Mouse (Mus musculus) hindbrain, embryonic 15.5 days (tissue): Measurements from ENCODE around the gene Snap29. TPM values are rescaled to one million over a fixed set of nuclear protein-coding genes. Genes with fewer than 3 reads are reported as not detected.

Experiments used
- ATAC-seq: fragments of 200-750 bp; cut with Nextera tagmentation; 2 replicates; pipeline ENCODE4 v1.8.0; 2017; ENCODE audit warnings: low read depth, moderate number of reproducible peaks, moderate TSS enrichment; ENCODE audit not compliant: low FRiP score
- H3K27ac ChIP-seq: fragments of 300-500 bp; sonication (generic); replicated peaks from 2 replicates; pipeline ENCODE4 v1.5.1; 2015; ENCODE audit warnings: mild to moderate bottlenecking, inconsistent platforms
- H3K27me3 ChIP-seq: fragments of 300-500 bp; sonication (generic); 2 replicates; pipeline ENCODE4 v1.6.1; 2015; ENCODE audit warnings: control low read depth, inconsistent platforms
- H3K36me3 ChIP-seq: fragments of 300-500 bp; sonication (generic); 2 replicates; pipeline ENCODE4 v1.6.1; 2015; ENCODE audit warnings: control low read depth, inconsistent platforms
- H3K4me1 ChIP-seq: fragments of 300-500 bp; sonication (generic); replicated peaks from 2 replicates; pipeline ENCODE4 v1.6.1; 2015; ENCODE audit warnings: control low read depth, inconsistent platforms
- H3K4me2 ChIP-seq: fragments of 300-500 bp; sonication (generic); 2 replicates; pipeline ENCODE4 v1.6.1; 2015; ENCODE audit warnings: moderate library complexity, mild to moderate bottlenecking, inconsistent platforms
- H3K4me3 ChIP-seq: fragments of 300-500 bp; sonication (generic); 2 replicates; pipeline ENCODE4 v1.5.1; 2015; ENCODE audit warnings: mild to moderate bottlenecking, inconsistent platforms
- H3K9ac ChIP-seq: fragments of 300-500 bp; sonication (generic); 2 replicates; pipeline ENCODE4 v1.6.1; 2015; ENCODE audit warnings: inconsistent platforms
- H3K9me3 ChIP-seq: fragments of 300-500 bp; sonication (generic); 2 replicates; pipeline ENCODE4 v1.6.1; 2016; ENCODE audit warnings: control low read depth, inconsistent platforms
- WGBS: fragments of 180-500 bp; shearing (Covaris S2); methylation state at CpG from one replicate; pipeline ENCODE4 v1.1.7; 2015; 5-methylcytosine and 5-hydroxymethylcytosine counted together
- polyA plus RNA-seq: library from polyadenylated mRNA; unstranded; fragments of >200 nt; fragmentation: Nextera tagmentation; extraction: Ambion mirVana; gene quantifications from 2 replicates; pipeline ENCODE4 v1.2.1, GENCODE M21; 2015

Snap29 gene
- polyA plus RNA-seq, 1 experiment from 2014 or later, result 22.4 TPM

- WGBS, result 82% methylated on average over 4 of the region's 4 CpGs
- H3K9ac ChIP-seq, result no peak overlapping the region
- no peak overlapping the region for H3K27ac ChIP-seq
- no peak overlapping the region for H3K4me2 ChIP-seq
- ATAC-seq, result no peak
- peaks cover 7% of the 10 kb centered on the region; the same call in 1 of the 2 replicates for H3K36me3 ChIP-seq
- H3K9me3 ChIP-seq, result no peaks in the 10 kb centered on the region
- no peaks in the 10 kb centered on the region for H3K27me3 ChIP-seq
- peaks cover 9% of the 10 kb centered on the region for H3K4me1 ChIP-seq
- no peak overlapping the region for H3K4me3 ChIP-seq
Observed at GRCm38 (mm10) chr16:17478331-17478943, 72.7 kb downstream of the Snap29 start.

Other genes with a start within 250 kb of the Snap29 start
- gene Ube2l3, start 203.3 kb upstream of the Snap29 start, polyA plus RNA-seq, result 281 and 286 TPM in 2 replicates
- 1.8 and 1.9 TPM in 2 replicates for gene Rimbp3, start 197.4 kb upstream of the Snap29 start, polyA plus RNA-seq
- 7.3 and 7.5 TPM in 2 replicates for gene Hic2, start 172.4 kb upstream of the Snap29 start, polyA plus RNA-seq
- gene Tmem191c, start 129.9 kb upstream of the Snap29 start, polyA plus RNA-seq, result 75.2 and 81.9 TPM in 2 replicates
- gene Serpind1, start 74.6 kb upstream of the Snap29 start, polyA plus RNA-seq, result 3.6 and 4.4 TPM in 2 replicates
- 64.0 and 69.7 TPM in 2 replicates for gene Pi4ka, start 328 bp downstream of the Snap29 start, polyA plus RNA-seq
- gene Crkl, start 46.0 kb downstream of the Snap29 start, polyA plus RNA-seq, result 79.6 and 85.2 TPM in 2 replicates
- 11.7 and 13.3 TPM in 2 replicates for gene Aifm3, start 83.6 kb downstream of the Snap29 start, polyA plus RNA-seq
- 134 and 136 TPM in 2 replicates for gene Lztr1, start 102.7 kb downstream of the Snap29 start, polyA plus RNA-seq
- gene Thap7, start 125.2 kb downstream of the Snap29 start, polyA plus RNA-seq, result 61.8 and 64.5 TPM in 2 replicates
- gene Lrrc74b, start 155.3 kb downstream of the Snap29 start, polyA plus RNA-seq, result 0.79 and 0.85 TPM in 2 replicates
- gene P2rx6, start 155.9 kb downstream of the Snap29 start, polyA plus RNA-seq, result 2.1 and 3.3 TPM in 2 replicates
- gene Slc7a4, start 177.2 kb downstream of the Snap29 start, polyA plus RNA-seq, result 43.3 and 46.5 TPM in 2 replicates
- 25.1 and 30.7 TPM in 2 replicates for gene Smpd4, start 213.4 kb downstream of the Snap29 start, polyA plus RNA-seq
- 13.4 and 14.0 TPM in 2 replicates for gene Ccdc74a, start 240.5 kb downstream of the Snap29 start, polyA plus RNA-seq